Comparison of ENCODE assay signal across 8 mouse cellular contexts in genomic region chr11:59219064-59219463, GRCm38 (mm10). TPM values are rescaled to one million over a fixed set of nuclear protein-coding genes. Genes with fewer than 3 reads are reported as not detected.
DNase-seq lines count a peak whose midpoint lies in the region.

No protein-coding gene starts in this region.

- peak; percentile 43 for DNase-seq in adrenal gland, postnatal 10 days
- DNase-seq in adrenal gland, postnatal 25 days: no peak
- peak; percentile 14 for DNase-seq in ovary, postnatal 36 days (ENCODE audit: low spot score)
- DNase-seq in ovary, postnatal 10 days (ENCODE audit: low spot score): no peak
- DNase-seq in kidney, postnatal 4 days: peak; percentile 61 to 71
- DNase-seq in thymus, postnatal 0 days (ENCODE audit: low spot score): peak; percentile 44
- no peak for DNase-seq in urinary bladder, postnatal 4 days (ENCODE audit: low spot score in 2 of 2)
- DNase-seq in ovary, adult 18-20 months (ENCODE audit: low spot score): no peak

RNA-seq across cellular contexts. Expression of gene Arf1, which starts 9.0 kb away (rescaled TPM):
- 100 to 1,000 TPM; 322 to 364 TPM for total RNA-seq in adrenal gland, postnatal 10 days (2021)
- total RNA-seq in adrenal gland, postnatal 25 days (2021): 405 and 412 TPM in 2 replicates
- polyA plus RNA-seq in thymus, postnatal 0 days (2015; fragmentation: Nextera tagmentation; extraction: Ambion mirVana): 488 and 519 TPM in 2 replicates

RNA-seq across cellular contexts. Expression of gene 2310033P09Rik, which starts 10.9 kb away (rescaled TPM):
- 10 to 100 TPM; 21.2 to 21.8 TPM for total RNA-seq in adrenal gland, postnatal 10 days (2021)
- 32.4 and 36.6 TPM in 2 replicates for total RNA-seq in adrenal gland, postnatal 25 days (2021)
- polyA plus RNA-seq in thymus, postnatal 0 days (2015; fragmentation: Nextera tagmentation; extraction: Ambion mirVana): 36.6 and 45.7 TPM in 2 replicates

RNA-seq across cellular contexts. Expression of gene Mrpl55, which starts 16.8 kb away (rescaled TPM):
- 10 to 100 TPM; 72.8 to 78.8 TPM for total RNA-seq in adrenal gland, postnatal 10 days (2021)
- 42.3 and 52.6 TPM in 2 replicates for total RNA-seq in adrenal gland, postnatal 25 days (2021)
- polyA plus RNA-seq in thymus, postnatal 0 days (2015; fragmentation: Nextera tagmentation; extraction: Ambion mirVana): 106 and 110 TPM in 2 replicates

RNA-seq across cellular contexts. Expression of gene Guk1, which starts 27.1 kb away (rescaled TPM):
- total RNA-seq in adrenal gland, postnatal 10 days (2021): 10 to 100 TPM; 63.7 to 64.9 TPM
- 49.2 and 54.6 TPM in 2 replicates for total RNA-seq in adrenal gland, postnatal 25 days (2021)
- 92.3 and 93.0 TPM in 2 replicates for polyA plus RNA-seq in thymus, postnatal 0 days (2015; fragmentation: Nextera tagmentation; extraction: Ambion mirVana)

RNA-seq across cellular contexts. Expression of gene Gjc2, which starts 36.1 kb away (rescaled TPM):
- under 1 TPM; 0.48 to 0.88 TPM for total RNA-seq in adrenal gland, postnatal 10 days (2021)
- 0.43 and 0.57 TPM in 2 replicates for total RNA-seq in adrenal gland, postnatal 25 days (2021)
- 0.18 and 0.26 TPM in 2 replicates for polyA plus RNA-seq in thymus, postnatal 0 days (2015; fragmentation: Nextera tagmentation; extraction: Ambion mirVana)

Comparison
In these comparisons a context has a peak if more than half of its experiments do, and no peak if none do; other contexts are left out.
1. DNase-seq: peak in adrenal gland, postnatal 10 days (single experiment), ovary, postnatal 36 days (single experiment), kidney, postnatal 4 days (2 of 2) and thymus, postnatal 0 days (single experiment); none in adrenal gland, postnatal 25 days (single experiment), ovary, postnatal 10 days (single experiment), urinary bladder, postnatal 4 days (0 of 2) and ovary, adult 18-20 months (single experiment).